Mouse (Mus musculus) embryonic facial prominence, embryonic 14.5 days (tissue): ENCODE results near the gene Adamts16. TPM values are rescaled to one million over a fixed set of nuclear protein-coding genes. Genes with fewer than 3 reads are reported as not detected.

Experiments
- ATAC-seq: fragments of 200-750 bp; cut with Nextera tagmentation; 2 replicates; pipeline ENCODE4 v1.8.0; 2017; ENCODE audit warnings: low read depth, moderate number of reproducible peaks, moderate TSS enrichment
- DNase-seq: peaks from one replicate; pipeline ENCODE4 v3.0.0-alpha.2; 2015; ENCODE audit warnings: low spot score
- H3K27ac ChIP-seq: fragments of 300-500 bp; sonication (generic); replicated peaks from 2 replicates; pipeline ENCODE4 v1.5.1; 2014; ENCODE audit warnings: low read depth, mild to moderate bottlenecking, low read length, moderate library complexity
- H3K27me3 ChIP-seq: fragments of 300-500 bp; sonication (generic); replicated peaks from 2 replicates; pipeline ENCODE4 v1.6.1; 2014; ENCODE audit warnings: low read length; ENCODE audit not compliant: control insufficient read depth, insufficient read depth
- H3K36me3 ChIP-seq: fragments of 300-500 bp; sonication (generic); 2 replicates; pipeline ENCODE4 v1.6.1; 2014; ENCODE audit warnings: low read length, mixed read lengths; ENCODE audit not compliant: control insufficient read depth, insufficient read depth
- H3K4me1 ChIP-seq: fragments of 300-500 bp; sonication (generic); 2 replicates; pipeline ENCODE4 v1.6.1; 2014; ENCODE audit warnings: antibody characterized with exemption, low read length; ENCODE audit not compliant: control insufficient read depth, insufficient read depth
- H3K4me2 ChIP-seq: fragments of 300-500 bp; sonication (generic); 2 replicates; pipeline ENCODE4 v1.6.1; 2014; ENCODE audit warnings: low read depth, mild to moderate bottlenecking, low read length, moderate library complexity, mixed read lengths
- H3K4me3 ChIP-seq: fragments of 300-500 bp; sonication (generic); 2 replicates; pipeline ENCODE4 v1.5.1; 2014; ENCODE audit warnings: low read depth, mild to moderate bottlenecking, low read length
- H3K9ac ChIP-seq: fragments of 300-500 bp; sonication (generic); 2 replicates; pipeline ENCODE4 v1.6.1; 2014; ENCODE audit warnings: low read depth, mild to moderate bottlenecking, low read length, moderate library complexity, mixed read lengths
- H3K9me3 ChIP-seq: fragments of 300-500 bp; sonication (generic); 2 replicates; pipeline ENCODE4 v1.6.1; 2016; ENCODE audit warnings: low read length; ENCODE audit not compliant: control insufficient read depth
- WGBS: fragments of 180-500 bp; shearing (Covaris S2); extraction: QIAGEN DNeasy Blood & Tissue Kit; methylation state at CpG from one replicate; pipeline ENCODE4 v1.1.7; 2014; 5-methylcytosine and 5-hydroxymethylcytosine counted together
- polyA plus RNA-seq: library from polyadenylated mRNA; unstranded; fragments of >200 nt; fragmentation: Nextera tagmentation; extraction: Ambion mirVana; gene quantifications from 2 replicates; pipeline ENCODE4 v1.2.1, GENCODE M21; 2014

Gene Adamts16
- polyA plus RNA-seq, 1 experiment from 2014 or later, result 1.9 TPM

- peaks cover 7% of the 10 kb centered on the region for H3K4me1 ChIP-seq
- no peak overlapping the region for H3K4me3 ChIP-seq
- DNase-seq (no peak), ATAC-seq (no peak)
- H3K36me3 ChIP-seq, result no peaks in the 10 kb centered on the region
- no peaks in the 10 kb centered on the region for H3K9me3 ChIP-seq
- WGBS, result 46% methylated on average over 3 of the region's 3 CpGs
- H3K9ac ChIP-seq, result no peak overlapping the region
- no peak overlapping the region for H3K4me2 ChIP-seq
- no peak overlapping the region for H3K27ac ChIP-seq
- H3K27me3 ChIP-seq, result no peaks in the 10 kb centered on the region
Measured at GRCm38 (mm10) chr13:70724635-70725034, 117.0 kb downstream of the Adamts16 start.

- H3K9ac ChIP-seq, result no peak overlapping the region
- no peaks in the 10 kb centered on the region for H3K9me3 ChIP-seq
- no peak for DNase-seq
- no peak overlapping the region; the same call in 1 of the 2 replicates for H3K27ac ChIP-seq
- H3K4me1 ChIP-seq, result peaks cover 7% of the 10 kb centered on the region
- H3K36me3 ChIP-seq, result no peaks in the 10 kb centered on the region
- H3K4me3 ChIP-seq, result no peak overlapping the region
- H3K4me2 ChIP-seq, result no peak overlapping the region
- ATAC-seq, result no peak
- no peaks in the 10 kb centered on the region for H3K27me3 ChIP-seq
- 43% methylated on average over 2 of the region's 2 CpGs for WGBS
Measured at GRCm38 (mm10) chr13:70724108-70724622, 117.4 kb downstream of the Adamts16 start.

- Histone ChIP-seq H3K36me3 (no peaks in the 10 kb centered on the region), H3K4me1 (peaks cover 7% of the 10 kb centered on the region), H3K27ac (no peak overlapping the region), H3K27me3 (no peaks in the 10 kb centered on the region), H3K4me2 (no peak overlapping the region), H3K9ac (no peak overlapping the region), H3K4me3 (no peak overlapping the region), H3K9me3 (no peaks in the 10 kb centered on the region)
- DNase-seq (no peak), ATAC-seq (no peak)
- WGBS, result 48% methylated on average over 1 of the region's 1 CpGs
Measured at GRCm38 (mm10) chr13:70719994-70720393, 121.6 kb downstream of the Adamts16 start.

- H3K27me3 ChIP-seq, result no peaks in the 10 kb centered on the region
- ATAC-seq (no peak), DNase-seq (no peak)
- H3K4me3 ChIP-seq, result no peak overlapping the region
- H3K27ac ChIP-seq, result no peak overlapping the region
- no peaks in the 10 kb centered on the region for H3K36me3 ChIP-seq
- no peak overlapping the region for H3K9ac ChIP-seq
- H3K4me2 ChIP-seq, result no peak overlapping the region
- H3K4me1 ChIP-seq, result peaks cover 3% of the 10 kb centered on the region; the same call in 1 of the 2 replicates
- WGBS, result 95% methylated on average over 2 of the region's 2 CpGs
- no peaks in the 10 kb centered on the region for H3K9me3 ChIP-seq
Measured at GRCm38 (mm10) chr13:70718814-70719213, 122.8 kb downstream of the Adamts16 start.

- Histone ChIP-seq H3K36me3 (no peaks in the 10 kb centered on the region), H3K9me3 (no peaks in the 10 kb centered on the region), H3K4me1 (peaks cover 3% of the 10 kb centered on the region; the same call in 1 of the 2 replicates), H3K4me3 (no peak overlapping the region), H3K27ac (no peak overlapping the region), H3K27me3 (no peaks in the 10 kb centered on the region), H3K4me2 (no peak overlapping the region), H3K9ac (no peak overlapping the region)
- WGBS, result 67% methylated on average over 5 of the region's 5 CpGs
- peak; percentile 17 for DNase-seq
- no peak for ATAC-seq
Measured at GRCm38 (mm10) chr13:70716022-70716421, 125.6 kb downstream of the Adamts16 start.

- no peaks in the 10 kb centered on the region for H3K27me3 ChIP-seq
- no peaks in the 10 kb centered on the region for H3K9me3 ChIP-seq
- no peaks in the 10 kb centered on the region for H3K36me3 ChIP-seq
- DNase-seq (peak; percentile 64), ATAC-seq (peak; percentile 44; the same call in 1 of the 2 replicates)
- no peak overlapping the region for H3K9ac ChIP-seq
- H3K4me1 ChIP-seq, result peaks cover 3% of the 10 kb centered on the region; the same call in 1 of the 2 replicates
- no peak overlapping the region for H3K27ac ChIP-seq
- 67% methylated on average over 7 of the region's 7 CpGs for WGBS
- no peak overlapping the region for H3K4me3 ChIP-seq
- H3K4me2 ChIP-seq, result no peak overlapping the region
Measured at GRCm38 (mm10) chr13:70714081-70714775, 127.4 kb downstream of the Adamts16 start.

GRCm38 (mm10) chr13:70713331-70713730 is 128.3 kb downstream of the Adamts16 start:
- DNase-seq (peak; percentile 11), ATAC-seq (no peak; the same call in 1 of the 2 replicates)
- no peak overlapping the region for H3K27ac ChIP-seq
- H3K4me2 ChIP-seq, result no peak overlapping the region
- H3K4me1 ChIP-seq, result peaks cover 3% of the 10 kb centered on the region; the same call in 1 of the 2 replicates
- H3K4me3 ChIP-seq, result no peak overlapping the region
- WGBS, result 60% methylated on average over 5 of the region's 5 CpGs
- H3K9me3 ChIP-seq, result no peaks in the 10 kb centered on the region
- no peak overlapping the region for H3K9ac ChIP-seq
- no peaks in the 10 kb centered on the region for H3K27me3 ChIP-seq
- H3K36me3 ChIP-seq, result no peaks in the 10 kb centered on the region

- DNase-seq, result no peak
- Histone ChIP-seq H3K4me3 (no peak overlapping the region), H3K27ac (no peak overlapping the region), H3K9ac (no peak overlapping the region), H3K4me1 (no peaks in the 10 kb centered on the region), H3K27me3 (no peaks in the 10 kb centered on the region), H3K36me3 (no peaks in the 10 kb centered on the region), H3K9me3 (no peaks in the 10 kb centered on the region), H3K4me2 (no peak overlapping the region)
- WGBS, result 85% methylated on average over 5 of the region's 5 CpGs
- no peak for ATAC-seq
Measured at GRCm38 (mm10) chr13:70707158-70707854, 134.3 kb downstream of the Adamts16 start.
